Mouse (Mus musculus) ES-E14 (cell line): ENCODE results near the gene Ltbp3.

ENCODE experiments used
- MAFK ChIP-seq: IDR thresholded peaks from 2 replicates; pipeline ENCODE4 v1.6.1; 2014; ENCODE audit warnings: mild to moderate bottlenecking, low read depth, low read length, inconsistent platforms; ENCODE audit not compliant: insufficient read depth
- ZC3H11A ChIP-seq: IDR thresholded peaks from 2 replicates; pipeline ENCODE4 v1.6.1; 2012; ENCODE audit warnings: low read depth, mild to moderate bottlenecking, inconsistent platforms, low read length, borderline replicate concordance

DNA sequence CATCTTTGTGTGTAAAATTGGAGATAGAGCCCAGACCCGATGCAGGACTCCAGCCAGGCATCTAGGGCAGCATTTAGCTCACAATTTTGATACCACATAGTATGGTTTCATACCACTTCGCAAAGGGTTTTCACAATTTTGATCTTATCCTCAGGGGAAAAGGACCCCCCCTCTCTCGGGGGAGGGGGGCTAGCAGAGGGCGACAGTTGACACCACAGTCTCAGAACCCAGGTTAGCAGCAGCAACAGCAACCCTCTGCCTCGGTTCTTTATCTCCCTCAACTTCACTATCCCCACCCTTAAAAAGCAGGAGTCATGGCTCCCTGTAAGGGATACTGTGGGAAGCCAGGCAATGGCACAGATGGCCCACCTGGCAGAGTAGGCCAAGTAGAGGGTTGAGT is 27.4 kb upstream of the Ltbp3 start:
- no peak for TF ChIP-seq ZC3H11A
- TF ChIP-seq MAFK: no peak
